Mouse (Mus musculus) ovary, postnatal 10 days (tissue): Measurements from ENCODE around the gene Defb30.

Experiments
- DNase-seq: peaks from one replicate; pipeline ENCODE4 v3.0.0; 2022; ENCODE audit warnings: low spot score

Gene Defb30

GRCm38 (mm10) chr14:63049910-63050370, at the start of gene Defb30:
TSS of gene Defb30 (minus strand) at chr14:63049960.
- no peak for DNase-seq

GRCm38 (mm10) chr14:63067708-63068107, 17.9 kb upstream of the Defb30 start:
- DNase-seq = no peak

DNA sequence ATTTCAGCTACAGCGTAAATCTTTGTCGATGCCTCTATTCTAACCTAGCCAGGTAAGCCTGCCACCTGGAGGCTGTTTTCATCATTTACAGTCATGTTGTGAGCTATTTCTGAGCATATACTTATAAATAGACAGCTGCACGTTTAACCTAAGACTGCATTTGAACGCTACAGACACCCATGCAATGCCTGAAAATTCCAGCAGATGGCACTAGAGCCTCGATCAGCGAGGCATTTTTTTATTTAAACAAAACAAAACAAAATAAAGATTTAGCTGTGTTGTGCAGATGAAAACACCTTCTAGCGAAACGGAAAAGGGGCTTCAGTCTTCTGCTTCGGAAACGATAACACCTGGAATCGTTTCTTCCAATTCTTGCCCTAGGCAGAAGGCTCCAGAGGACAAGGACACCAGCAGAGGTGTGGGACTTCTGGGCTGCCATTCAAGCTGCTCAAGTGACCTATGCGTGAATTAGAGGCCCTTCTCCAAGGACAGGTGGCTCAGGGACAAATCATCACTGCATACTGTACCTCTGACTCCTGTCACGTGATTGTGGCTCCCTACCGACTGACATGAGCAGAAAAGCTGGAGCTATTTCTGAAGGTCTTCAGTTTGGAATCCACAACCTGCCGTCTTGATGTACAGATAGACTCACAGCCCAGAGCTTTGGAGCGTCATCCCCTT, 17.0 kb upstream of the Defb30 start:
- DNase-seq = peak; percentile 45

DNA sequence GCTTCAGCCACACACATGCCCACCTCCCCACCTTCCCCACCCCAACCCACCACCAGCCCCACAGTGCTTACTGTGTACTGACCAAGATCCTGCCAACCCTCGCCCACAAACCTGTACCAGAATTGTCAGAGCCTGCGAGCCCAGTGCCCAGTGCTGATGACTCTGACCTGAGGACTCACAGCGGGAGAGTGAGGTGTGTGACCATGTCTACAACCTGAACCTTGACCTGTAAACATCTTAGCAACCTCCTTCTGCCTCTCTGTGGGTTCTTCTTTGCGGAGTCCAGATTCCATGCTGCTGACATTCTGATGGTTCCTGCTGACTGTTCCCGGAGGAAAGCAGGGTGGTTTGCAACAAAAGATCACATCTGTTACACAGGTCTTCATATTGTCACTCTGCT, 15.6 kb upstream of the Defb30 start:
- no peak for DNase-seq

- no peak for DNase-seq
These were observed 12.4 kb upstream of the Defb30 start for GRCm38 (mm10) chr14:63062184-63062583.

DNA sequence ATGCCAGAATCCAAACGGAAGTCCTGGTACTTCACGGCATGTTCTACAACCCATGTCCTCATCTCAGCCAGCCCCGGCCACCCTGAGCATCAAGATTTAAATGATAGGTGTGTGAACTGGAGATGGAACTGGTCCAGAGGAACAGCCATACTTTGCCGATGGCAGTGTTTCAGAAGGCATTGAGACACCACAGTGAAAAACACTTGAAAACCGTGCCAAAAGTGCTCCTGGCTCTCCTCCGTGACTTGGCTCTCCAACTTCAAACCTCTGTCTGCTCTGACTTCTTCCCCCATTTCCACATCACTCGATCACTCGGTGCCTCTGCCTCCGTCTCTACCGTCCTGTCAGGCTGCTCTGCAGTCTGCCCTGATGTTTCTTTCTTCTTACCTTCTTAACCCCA, 10.6 kb upstream of the Defb30 start:
- no peak for DNase-seq

DNA sequence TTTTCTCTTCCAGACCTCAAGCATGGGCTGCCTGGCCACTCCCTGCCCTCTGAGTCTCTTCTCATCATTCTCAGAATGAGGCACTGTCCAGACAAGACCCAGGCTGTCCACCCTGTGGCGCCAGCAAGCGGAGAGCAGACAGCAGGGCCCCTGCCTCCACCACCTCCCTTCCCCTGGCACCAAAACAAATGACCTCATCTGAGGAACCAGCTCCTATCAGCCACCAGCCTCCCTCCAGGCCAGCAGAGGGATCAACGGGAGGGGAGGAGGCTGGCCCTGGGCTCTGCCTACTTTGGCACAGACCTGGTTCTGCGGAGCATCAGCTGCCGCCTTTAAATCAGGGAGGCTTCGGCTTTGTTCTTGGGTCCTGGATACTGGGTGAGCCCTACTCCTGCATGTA, 5.0 kb upstream of the Defb30 start:
- DNase-seq = no peak

- DNase-seq = peak; percentile 18
These were observed 1.0 kb upstream of the Defb30 start for GRCm38 (mm10) chr14:63050769-63051168.

DNA sequence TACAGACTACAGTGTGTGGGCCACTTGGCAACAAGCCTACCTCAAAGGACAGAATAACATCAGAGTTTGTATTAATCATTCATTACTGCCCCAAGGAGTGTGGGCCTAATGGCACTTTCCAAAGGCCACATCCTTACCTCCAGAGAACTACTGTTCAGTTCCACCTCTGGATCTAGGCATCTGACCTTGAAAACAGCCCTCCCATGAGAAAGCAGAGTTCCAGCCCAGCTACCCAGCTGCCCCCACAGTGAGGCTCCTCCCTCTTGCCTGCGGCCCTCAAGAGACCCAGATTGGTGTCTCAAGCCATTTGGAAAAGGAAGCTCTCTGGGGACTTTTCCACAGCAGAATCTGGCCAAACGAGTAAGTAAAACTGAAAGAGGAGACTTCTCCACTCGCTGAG, 3.1 kb downstream of the Defb30 start, which contains the start of gene Defb42:
Defb42 (plus strand) TSS at position 301 of the 400 bp plus-strand sequence.
- DNase-seq = no peak

GRCm38 (mm10) chr14:63020524-63021156, 29.1 kb downstream of the Defb30 start:
- no peak for DNase-seq

DNA sequence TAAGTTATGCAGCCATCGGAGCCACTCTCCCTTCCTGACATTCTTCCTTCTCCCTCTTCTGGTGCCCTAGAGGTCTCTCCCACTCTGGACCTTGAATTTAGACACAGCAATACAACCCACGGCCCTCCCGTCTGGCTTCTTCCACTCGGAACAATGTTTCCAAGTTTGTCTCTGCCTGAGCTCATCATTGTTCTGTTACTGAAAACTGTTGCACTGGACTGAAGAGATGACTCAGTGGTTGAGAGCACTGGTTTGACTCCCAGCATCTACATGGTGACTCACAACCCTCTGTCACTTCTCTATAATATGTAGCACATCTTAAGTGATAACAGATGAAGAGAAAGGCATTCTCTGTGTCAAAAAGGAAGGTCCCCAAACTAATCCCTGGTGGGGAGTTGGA, 35.1 kb downstream of the Defb30 start:
- no peak for DNase-seq

DNA sequence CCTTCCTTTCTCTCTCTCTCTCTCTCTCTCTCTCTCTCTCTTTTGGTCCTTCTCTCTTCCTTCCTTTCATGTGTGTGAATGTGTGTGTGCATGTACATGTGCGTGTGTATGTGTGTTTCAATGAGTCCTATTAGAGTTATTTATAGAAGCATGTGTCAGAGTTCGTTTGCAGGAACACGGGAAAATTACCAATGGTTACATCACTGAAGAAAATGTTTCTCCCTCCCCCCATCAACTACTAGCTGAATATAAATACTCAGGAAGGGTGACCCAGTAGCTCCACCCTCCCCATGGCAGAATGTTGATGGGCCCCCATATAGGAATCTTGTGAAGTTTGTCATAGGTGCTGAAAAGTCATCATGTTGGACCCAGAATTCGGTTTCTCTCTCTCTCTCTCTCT, 36.7 kb downstream of the Defb30 start:
- DNase-seq = no peak

GRCm38 (mm10) chr14:63011471-63011870, 38.3 kb downstream of the Defb30 start, which contains the start of gene Defb43:
TSS of gene Defb43 (plus strand) at chr14:63011771.
- no peak for DNase-seq

GRCm38 (mm10) chr14:63002588-63002987, 47.2 kb downstream of the Defb30 start:
- DNase-seq = no peak

DNA sequence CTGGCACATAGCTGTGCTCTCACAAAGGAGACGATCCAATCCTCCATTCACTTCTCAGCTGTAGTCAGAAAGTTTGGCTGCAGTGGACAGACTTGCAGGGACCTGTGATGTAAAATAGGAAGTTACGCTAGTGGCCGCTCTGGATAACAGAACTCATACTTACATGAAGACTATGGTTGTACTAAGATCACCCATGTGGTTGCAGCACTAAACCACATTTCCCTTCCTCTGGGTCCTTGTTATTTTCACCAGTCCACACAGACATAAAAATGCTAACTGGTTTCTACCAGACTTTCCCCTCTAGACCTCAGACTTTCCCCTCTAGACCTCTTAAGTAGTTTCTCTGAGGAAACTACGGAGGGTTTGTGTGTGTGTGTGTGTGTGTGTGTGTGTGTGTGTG, 50.8 kb downstream of the Defb30 start:
- no peak for DNase-seq

DNA sequence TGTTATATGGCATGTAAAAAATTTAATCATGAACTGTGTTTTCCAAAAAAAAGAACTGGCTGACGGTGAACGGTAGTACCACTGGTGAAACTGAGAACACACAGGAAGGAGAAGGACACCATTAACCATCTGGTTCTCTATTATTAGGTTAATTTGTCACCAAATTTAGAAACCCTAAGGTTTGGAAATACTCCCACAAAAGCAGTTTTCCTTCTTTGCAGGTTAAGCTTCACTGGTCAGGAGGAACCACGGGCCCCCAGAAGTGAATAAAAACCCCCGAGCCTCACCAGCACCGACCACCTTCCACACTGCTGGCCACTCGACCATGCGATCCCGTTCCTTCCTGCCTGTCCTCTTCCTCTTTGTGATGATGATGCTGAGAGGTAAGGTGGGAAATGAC, 52.0 kb downstream of the Defb30 start, which contains the start of gene Defb47:
Defb47 (plus strand) TSS at position 301 of the 400 bp plus-strand sequence.
- DNase-seq = no peak

DNA sequence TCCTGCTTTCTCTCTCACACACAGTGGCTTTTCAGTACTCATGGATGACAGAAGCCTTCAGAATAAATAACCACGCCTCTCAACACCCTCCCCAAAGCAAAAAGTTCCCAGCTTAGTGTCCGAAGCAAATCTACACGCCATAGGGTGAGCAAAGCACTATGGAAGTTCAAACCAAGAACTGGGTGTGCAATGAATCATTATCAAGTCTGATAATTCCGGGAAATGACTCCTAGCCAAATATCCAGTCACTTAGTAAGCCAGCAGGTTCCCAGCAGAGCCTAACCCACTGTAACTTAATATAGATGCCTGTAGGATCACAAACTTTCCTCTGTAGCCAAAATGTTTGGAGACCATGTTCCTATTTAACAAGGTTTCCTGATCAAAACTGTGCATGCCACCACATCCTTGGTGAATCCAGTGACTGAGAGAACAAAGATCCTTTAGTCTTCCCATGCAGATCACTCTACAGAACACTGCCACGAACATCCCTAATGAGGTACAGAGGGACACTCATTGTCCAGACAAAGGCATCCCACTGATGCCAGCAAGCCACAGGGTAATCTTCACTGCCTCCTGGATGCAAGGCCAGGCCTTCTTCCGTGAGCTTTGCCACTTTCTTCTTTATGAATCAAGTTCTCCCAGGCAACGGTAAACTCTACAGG, 57.8 kb downstream of the Defb30 start:
- DNase-seq = no peak

DNA sequence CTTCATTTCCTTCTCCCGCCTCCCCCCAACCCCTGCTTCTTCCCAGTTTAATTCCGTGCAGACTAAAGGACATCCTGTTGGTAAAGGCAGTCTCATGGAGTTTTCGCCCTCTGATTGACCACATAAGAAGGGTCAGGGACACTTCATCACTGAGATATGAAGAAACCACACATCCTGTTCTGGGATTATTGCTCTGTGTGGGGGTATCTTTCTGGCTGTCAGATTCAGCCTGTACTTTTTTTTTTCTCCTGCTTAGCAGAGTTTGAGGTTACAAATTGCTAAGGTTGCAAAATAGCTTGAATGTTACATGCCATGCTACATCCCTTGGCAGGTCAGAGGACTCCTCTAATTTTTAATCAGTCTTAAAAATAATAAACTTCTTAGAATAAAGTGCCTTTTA, 58.5 kb downstream of the Defb30 start:
- DNase-seq = no peak

GRCm38 (mm10) chr14:62984410-62984809, 65.3 kb downstream of the Defb30 start, which contains the start of gene Defb48:
TSS of gene Defb48 (minus strand) at chr14:62984510.
- DNase-seq = no peak
